ENCODE assay signal across 8 mouse cellular contexts in the genomic region with DNA sequence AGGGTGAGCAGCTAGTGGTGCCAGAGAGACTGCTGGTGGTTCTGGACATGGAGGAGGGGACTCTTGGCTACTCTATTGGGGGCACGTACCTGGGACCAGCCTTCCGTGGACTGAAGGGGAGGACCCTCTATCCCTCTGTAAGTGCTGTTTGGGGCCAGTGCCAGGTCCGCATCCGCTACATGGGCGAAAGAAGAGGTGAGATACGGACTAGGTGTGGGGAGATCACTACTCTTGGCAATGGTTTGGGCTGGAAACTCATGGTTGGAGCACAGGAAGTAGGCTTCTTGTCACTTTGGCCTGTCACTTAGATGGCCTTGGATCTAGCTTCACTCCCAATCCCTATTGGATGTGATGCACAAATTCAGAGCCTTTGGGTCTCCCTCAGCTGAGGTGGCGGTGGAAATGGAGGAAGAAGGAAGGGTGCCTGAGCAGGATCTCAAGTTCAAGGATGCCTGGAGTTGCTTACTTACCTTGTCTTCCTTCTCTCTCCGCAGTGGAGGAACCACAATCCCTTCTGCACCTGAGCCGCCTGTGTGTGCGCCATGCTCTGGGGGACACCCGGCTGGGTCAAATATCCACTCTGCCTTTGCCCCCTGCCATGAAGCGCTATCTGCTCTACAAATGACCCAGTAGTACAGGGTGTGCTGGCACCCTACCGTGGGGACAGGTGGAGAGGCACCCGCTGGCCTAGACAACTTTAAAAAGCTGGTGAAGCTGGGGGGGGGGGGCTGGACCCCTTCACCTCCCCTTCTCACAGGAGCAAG. TPM values are rescaled to one million over a fixed set of nuclear protein-coding genes. Genes with fewer than 3 reads are reported as not detected.
DNase-seq lines count a peak whose midpoint lies in the region; ATAC-seq lines count a peak whose summit lies in the region.

No protein-coding gene starts in this region.

- H3K9me3 ChIP-seq in kidney, embryonic 16.5 days (ENCODE audit: low read length): no peaks in the 10 kb centered on the region
- H3K9me3 ChIP-seq in hindbrain, embryonic 11.5 days (ENCODE audit: control insufficient read depth, low read length): no peaks in the 10 kb centered on the region
- H3K9me3 ChIP-seq in midbrain, embryonic 14.5 days (ENCODE audit: control insufficient read depth, low read length): no peaks in the 10 kb centered on the region

- peaks cover 46% of the 10 kb centered on the region for H3K4me1 ChIP-seq in kidney, embryonic 16.5 days (ENCODE audit: insufficient read depth, low read length)
- peaks cover 19% of the 10 kb centered on the region for H3K4me1 ChIP-seq in hindbrain, embryonic 11.5 days (replicated peaks; ENCODE audit: control insufficient read depth, insufficient read depth, low read length)
- peaks cover 53% of the 10 kb centered on the region for H3K4me1 ChIP-seq in midbrain, embryonic 14.5 days (ENCODE audit: control insufficient read depth, insufficient read depth, low read length)

- H3K27me3 ChIP-seq in kidney, embryonic 16.5 days (ENCODE audit: insufficient read depth, low read length): no peaks in the 10 kb centered on the region
- no peaks in the 10 kb centered on the region for H3K27me3 ChIP-seq in hindbrain, embryonic 11.5 days (ENCODE audit: control insufficient read depth, insufficient read depth, low read length)
- H3K27me3 ChIP-seq in midbrain, embryonic 14.5 days (ENCODE audit: control insufficient read depth, insufficient read depth, low read length): no peaks in the 10 kb centered on the region

- H3K4me3 ChIP-seq in kidney, embryonic 16.5 days (ENCODE audit: low read length): peak overlapping the region; percentile 72
- H3K4me3 ChIP-seq in hindbrain, embryonic 11.5 days (ENCODE audit: low read depth, low read length): peak overlapping the region; percentile 54
- H3K4me3 ChIP-seq in midbrain, embryonic 14.5 days (replicated peaks; ENCODE audit: low read depth, low read length): peak overlapping the region; percentile 44

- peak overlapping the region; percentile 98 for H3K4me2 ChIP-seq in kidney, embryonic 16.5 days (replicated peaks; ENCODE audit: low read depth, low read length)
- peak overlapping the region; percentile 98 for H3K4me2 ChIP-seq in hindbrain, embryonic 11.5 days (replicated peaks; ENCODE audit: low read depth, low read length)
- peak overlapping the region; percentile 92 for H3K4me2 ChIP-seq in midbrain, embryonic 14.5 days (ENCODE audit: low read length)

- 42% methylated on average over 14 of the region's 14 CpGs for WGBS in kidney, embryonic 16.5 days
- WGBS in hindbrain, embryonic 11.5 days: 39% methylated on average over 13 of the region's 14 CpGs
- WGBS in midbrain, embryonic 14.5 days: 46% methylated on average over 14 of the region's 14 CpGs

- H3K27ac ChIP-seq in kidney, embryonic 16.5 days (ENCODE audit: low read length): peak overlapping the region; percentile 98
- H3K27ac ChIP-seq in hindbrain, embryonic 11.5 days (ENCODE audit: low read depth, low read length): peak overlapping the region; percentile 78
- H3K27ac ChIP-seq in midbrain, embryonic 14.5 days (replicated peaks; ENCODE audit: low read depth, low read length): peak overlapping the region; percentile 77; the same call in 1 of the 2 replicates

- DNase-seq in kidney, postnatal 10 days: no peak
- peak; percentile 25 for DNase-seq in cerebellum, adult 8-10 months
- DNase-seq in hindbrain, embryonic 11.5 days (ENCODE audit: low spot score): no peak
- DNase-seq in midbrain, embryonic 14.5 days: no peak
- no peak for DNase-seq in retina, postnatal 1 day
- DNase-seq in embryo, embryonic 10 days (ENCODE audit: low spot score): no peak
- no peak for DNase-seq in adrenal gland, postnatal 25 days

- H3K9ac ChIP-seq in kidney, embryonic 16.5 days (replicated peaks; ENCODE audit: low read length): peak overlapping the region; percentile 86
- H3K9ac ChIP-seq in hindbrain, embryonic 11.5 days (ENCODE audit: low read depth, low read length): peak overlapping the region; percentile 76
- peak overlapping the region; percentile 55 for H3K9ac ChIP-seq in midbrain, embryonic 14.5 days (replicated peaks; ENCODE audit: low read length)

- H3K36me3 ChIP-seq in kidney, embryonic 16.5 days (ENCODE audit: insufficient read depth, low read length): peaks cover 11% of the 10 kb centered on the region
- H3K36me3 ChIP-seq in hindbrain, embryonic 11.5 days (ENCODE audit: control insufficient read depth, insufficient read depth, low read length): no peaks in the 10 kb centered on the region
- peaks cover 15% of the 10 kb centered on the region for H3K36me3 ChIP-seq in midbrain, embryonic 14.5 days (ENCODE audit: control insufficient read depth, insufficient read depth, low read length)

- peak; percentile 1; the same call in 1 of the 2 replicates for ATAC-seq in kidney, embryonic 16.5 days (ENCODE audit: low FRiP score, low TSS enrichment)
- ATAC-seq in hindbrain, embryonic 11.5 days (ENCODE audit: low FRiP score): no peak
- ATAC-seq in midbrain, embryonic 14.5 days (ENCODE audit: low FRiP score, low TSS enrichment): no peak

RNA-seq across cellular contexts. Expression of gene Spsb2, which starts 1.5 kb away (rescaled TPM):
- polyA plus RNA-seq in kidney, embryonic 16.5 days (2015; fragmentation: Nextera tagmentation; extraction: Ambion mirVana): 20.9 and 21.5 TPM in 2 replicates
- polyA plus RNA-seq in hindbrain, embryonic 11.5 days (2014; fragmentation: Nextera tagmentation; extraction: Ambion mirVana): 4.8 and 6.7 TPM in 2 replicates
- 5.9 and 6.3 TPM in 2 replicates for polyA plus RNA-seq in midbrain, embryonic 14.5 days (2014; fragmentation: Nextera tagmentation; extraction: Ambion mirVana)
- total RNA-seq in adrenal gland, postnatal 25 days (2021): 21.7 and 32.2 TPM in 2 replicates

RNA-seq across cellular contexts. Expression of gene Tpi1, which starts 4.1 kb away (rescaled TPM):
- 851 and 866 TPM in 2 replicates for polyA plus RNA-seq in kidney, embryonic 16.5 days (2015; fragmentation: Nextera tagmentation; extraction: Ambion mirVana)
- 618 and 653 TPM in 2 replicates for polyA plus RNA-seq in hindbrain, embryonic 11.5 days (2014; fragmentation: Nextera tagmentation; extraction: Ambion mirVana)
- polyA plus RNA-seq in midbrain, embryonic 14.5 days (2014; fragmentation: Nextera tagmentation; extraction: Ambion mirVana): 343 and 349 TPM in 2 replicates
- 382 and 387 TPM in 2 replicates for total RNA-seq in adrenal gland, postnatal 25 days (2021)

RNA-seq across cellular contexts. Expression of gene Usp5, which starts 19.3 kb away (rescaled TPM):
- 174 TPM in 2 replicates for polyA plus RNA-seq in kidney, embryonic 16.5 days (2015; fragmentation: Nextera tagmentation; extraction: Ambion mirVana)
- polyA plus RNA-seq in hindbrain, embryonic 11.5 days (2014; fragmentation: Nextera tagmentation; extraction: Ambion mirVana): 127 and 134 TPM in 2 replicates
- polyA plus RNA-seq in midbrain, embryonic 14.5 days (2014; fragmentation: Nextera tagmentation; extraction: Ambion mirVana): 184 and 191 TPM in 2 replicates
- total RNA-seq in adrenal gland, postnatal 25 days (2021): 118 and 136 TPM in 2 replicates

RNA-seq across cellular contexts. Expression of gene Cdca3, which starts 19.4 kb away (rescaled TPM):
- 187 and 193 TPM in 2 replicates for polyA plus RNA-seq in kidney, embryonic 16.5 days (2015; fragmentation: Nextera tagmentation; extraction: Ambion mirVana)
- 185 and 193 TPM in 2 replicates for polyA plus RNA-seq in hindbrain, embryonic 11.5 days (2014; fragmentation: Nextera tagmentation; extraction: Ambion mirVana)
- polyA plus RNA-seq in midbrain, embryonic 14.5 days (2014; fragmentation: Nextera tagmentation; extraction: Ambion mirVana): 25.0 and 43.7 TPM in 2 replicates
- total RNA-seq in adrenal gland, postnatal 25 days (2021): 10.5 and 11.7 TPM in 2 replicates

RNA-seq across cellular contexts. Expression of gene Gnb3, which starts 30.1 kb away (rescaled TPM):
- polyA plus RNA-seq in kidney, embryonic 16.5 days (2015; fragmentation: Nextera tagmentation; extraction: Ambion mirVana): 1.7 and 1.8 TPM in 2 replicates
- 0.22 and 0.64 TPM in 2 replicates for polyA plus RNA-seq in hindbrain, embryonic 11.5 days (2014; fragmentation: Nextera tagmentation; extraction: Ambion mirVana)
- 1.7 and 4.5 TPM in 2 replicates for polyA plus RNA-seq in midbrain, embryonic 14.5 days (2014; fragmentation: Nextera tagmentation; extraction: Ambion mirVana)
- 5.5 and 14.0 TPM in 2 replicates for total RNA-seq in adrenal gland, postnatal 25 days (2021)
